Mouse (Mus musculus): ENCODE results near the gene Atp5l.

Gene Atp5l

GRCm38 (mm10) chr9:44891210-44891609 lies 29.3 kb downstream of the Atp5l start:
- DNase-seq = no peak

DNA sequence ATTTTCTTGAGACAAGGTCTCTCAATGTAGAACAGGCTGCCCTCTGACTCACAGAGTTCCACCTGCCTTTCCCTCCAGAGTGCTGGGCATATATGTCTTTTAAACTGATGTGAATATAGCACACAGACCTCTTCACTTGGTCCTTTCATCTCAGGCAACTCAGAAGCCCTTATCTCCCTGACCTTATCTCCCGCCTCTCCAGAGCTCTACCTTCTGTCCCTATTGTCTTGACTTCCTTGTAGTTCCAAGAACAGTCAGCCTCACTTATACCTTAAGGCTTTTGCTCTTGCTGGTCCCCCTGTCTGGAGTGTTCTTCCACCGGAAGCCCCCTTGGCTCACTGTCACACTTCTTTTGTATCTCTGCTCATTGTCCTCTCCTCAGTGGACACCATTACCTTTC lies 30.4 kb downstream of the Atp5l start:
- DNase-seq = no peak

DNA sequence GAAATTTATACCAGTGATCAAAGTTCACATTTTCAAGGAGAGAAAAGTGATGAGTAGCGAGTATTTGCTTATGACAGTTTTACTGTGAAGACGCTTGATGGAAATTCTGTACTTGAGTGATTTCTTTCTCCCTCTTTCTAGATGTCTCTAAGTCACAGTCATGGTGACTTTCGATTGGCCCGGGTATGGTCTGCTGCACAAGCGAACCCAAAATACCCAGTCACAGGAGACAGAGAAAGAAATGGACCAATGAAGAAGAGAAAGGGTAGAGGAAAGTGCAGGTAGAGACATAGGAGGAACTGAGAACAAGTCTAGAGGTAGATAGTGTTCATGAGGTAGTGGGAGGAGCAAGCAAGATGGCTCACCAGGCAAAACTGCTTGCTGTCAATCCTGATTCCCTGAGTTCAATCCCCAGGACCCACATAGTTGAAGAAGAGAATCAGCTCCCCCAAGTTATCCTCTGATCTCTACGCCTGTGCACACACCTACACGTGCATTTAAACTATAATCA lies 32.4 kb downstream of the Atp5l start:
- DNase-seq = no peak

DNA sequence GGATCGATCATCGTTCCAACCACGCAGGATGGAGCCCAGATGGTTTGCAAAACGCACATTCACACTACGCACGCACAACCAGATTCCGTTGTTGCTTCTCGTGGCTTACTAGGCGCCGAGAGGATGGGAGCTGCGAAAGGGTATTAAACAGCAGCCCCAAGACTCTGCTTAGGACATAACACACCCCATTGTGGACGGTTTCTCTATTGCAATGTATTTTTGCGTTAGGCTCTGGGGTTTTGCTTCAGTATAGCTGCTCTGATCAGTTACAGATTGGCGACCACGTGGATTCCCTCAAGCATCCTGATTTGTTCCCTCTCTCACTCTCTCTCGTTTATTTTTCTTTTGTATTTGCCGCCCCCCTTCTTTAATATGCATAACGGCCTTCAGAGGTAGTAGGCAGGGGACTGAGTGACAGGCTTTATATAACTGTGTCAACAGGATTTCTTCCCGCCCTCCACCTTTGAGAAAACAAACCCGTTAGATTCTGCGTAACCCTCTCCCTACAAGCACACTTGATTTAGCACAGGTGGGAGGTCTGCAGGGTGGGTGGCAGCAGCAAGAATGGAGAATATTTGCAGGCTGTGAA lies 37.5 kb downstream of the Atp5l start:
- no peak for DNase-seq

DNA sequence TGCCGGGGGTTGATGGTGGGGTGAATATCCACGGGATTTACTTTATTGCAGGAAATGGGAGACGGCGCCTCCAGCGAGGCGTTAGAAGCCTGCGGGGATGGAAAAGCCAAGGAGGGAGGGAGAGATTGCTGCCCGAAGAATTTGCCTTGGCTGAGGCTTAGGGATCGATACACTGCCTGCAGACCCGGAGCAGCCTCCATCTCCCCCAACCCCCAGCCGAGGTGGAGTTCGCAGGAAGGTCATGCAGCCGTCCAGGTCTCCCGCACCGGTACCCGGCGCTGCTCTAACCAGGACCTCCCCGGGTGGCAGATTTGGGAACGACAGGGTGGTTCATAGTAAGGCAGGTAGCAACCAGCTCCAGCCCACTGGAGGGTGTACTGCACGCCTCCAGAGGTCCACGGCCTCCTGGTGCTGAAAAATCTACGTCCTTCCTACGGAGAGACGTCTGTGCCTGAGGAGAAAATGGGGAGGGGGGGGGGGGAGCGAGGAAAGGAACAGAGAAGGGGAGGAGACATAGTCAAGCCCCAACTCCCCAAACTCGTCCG lies 38.0 kb downstream of the Atp5l start:
- peak; percentile 67 for DNase-seq

GRCm38 (mm10) chr9:44881941-44882435 lies 38.6 kb downstream of the Atp5l start:
- DNase-seq = peak; percentile 90

DNA sequence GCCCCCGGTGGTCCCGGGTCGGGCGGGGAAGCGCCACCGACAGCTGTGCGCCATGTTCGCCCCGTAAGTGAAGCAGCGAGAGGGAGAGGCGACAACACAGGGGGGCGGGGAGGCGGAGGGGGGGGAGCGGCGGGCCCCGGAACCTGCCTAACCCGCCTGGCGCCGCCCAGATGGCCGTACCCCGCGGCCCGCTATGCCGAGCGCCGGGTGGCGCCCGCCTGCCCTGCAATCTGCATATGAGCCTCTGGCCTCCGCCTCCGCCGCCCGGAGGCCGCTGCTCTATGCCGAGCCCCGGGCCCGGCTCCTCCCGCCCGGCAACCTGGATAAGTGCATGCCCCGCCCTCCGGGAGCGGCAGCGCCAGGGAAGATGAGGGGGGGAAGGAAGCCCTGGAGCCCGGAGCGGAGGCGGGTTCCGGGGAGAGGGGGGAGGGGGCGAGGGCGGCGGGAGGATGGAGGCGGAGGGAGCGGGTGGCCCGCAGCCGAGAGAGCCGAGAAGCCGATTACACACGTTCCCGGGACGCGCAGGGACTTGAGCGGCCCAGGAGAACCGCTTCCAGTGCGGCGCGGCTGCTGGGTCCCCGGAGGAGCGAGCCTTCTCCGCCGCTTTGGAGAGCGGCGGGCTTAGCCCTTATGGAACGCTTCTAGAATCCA lies 39.2 kb downstream of the Atp5l start, which contains the start of gene Kmt2a:
Kmt2a (minus strand) TSS at position 76 of the 651 bp plus-strand sequence.
- peak; percentile 98 for DNase-seq

GRCm38 (mm10) chr9:44880309-44881081 lies 40.0 kb downstream of the Atp5l start:
- no peak for DNase-seq

- no peak for DNase-seq
Observed at GRCm38 (mm10) chr9:44879694-44880271, 40.8 kb downstream of the Atp5l start.

DNA sequence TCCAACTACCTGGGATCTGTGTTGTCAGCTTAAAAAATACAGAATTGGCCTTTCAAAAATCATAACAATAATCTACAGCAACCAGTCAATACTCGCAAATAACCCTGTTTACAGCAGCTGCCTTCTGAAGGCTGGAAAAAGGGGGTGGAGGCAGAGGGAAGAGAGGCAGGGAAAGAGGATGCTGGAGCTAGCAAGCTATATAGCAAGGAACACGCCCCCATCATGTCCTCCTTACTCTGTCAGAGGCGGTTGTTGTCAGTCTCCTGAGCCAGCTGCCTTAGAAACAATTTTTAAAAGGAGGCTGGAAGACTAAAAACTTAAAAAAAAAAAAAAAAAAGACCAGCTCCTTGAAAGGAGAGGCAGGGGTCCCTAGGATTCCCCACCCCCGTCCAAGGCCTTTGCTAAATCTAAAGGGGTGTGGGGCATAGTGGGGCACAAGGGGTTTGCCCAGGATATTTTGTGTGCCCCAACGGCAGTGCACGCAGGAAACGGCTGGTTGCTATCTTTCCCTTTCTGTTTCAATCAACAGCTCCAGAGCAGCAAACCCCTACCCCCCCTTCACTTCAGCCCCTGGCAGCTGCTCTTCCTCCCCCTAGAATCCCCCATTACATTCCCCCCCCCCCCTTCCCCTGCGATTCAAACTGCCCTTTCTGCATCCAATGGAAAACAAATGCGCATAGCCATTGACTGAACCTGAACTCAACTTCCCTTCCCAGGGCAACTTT lies 41.6 kb downstream of the Atp5l start:
- no peak for DNase-seq

GRCm38 (mm10) chr9:44877686-44878085 lies 42.9 kb downstream of the Atp5l start:
- no peak for DNase-seq

DNA sequence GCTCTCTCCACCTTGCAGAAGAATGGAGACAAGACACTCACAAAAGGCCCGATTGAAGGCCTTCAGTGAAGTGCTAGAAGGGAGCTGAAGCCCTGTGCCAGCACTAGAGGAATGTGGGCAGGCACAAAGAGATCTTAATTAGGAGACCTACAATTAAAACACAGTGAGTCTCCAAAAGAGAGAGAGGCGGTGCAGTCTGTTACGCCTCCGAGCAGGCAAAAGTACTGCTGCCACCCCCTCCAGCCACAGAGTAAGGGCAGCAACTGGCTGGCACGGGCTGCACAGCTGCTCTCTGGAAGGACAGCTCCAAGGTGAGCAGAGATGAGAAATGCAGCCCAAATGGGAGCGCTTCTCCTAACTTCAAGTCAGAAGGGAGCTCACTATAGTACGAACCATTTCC lies 45.1 kb downstream of the Atp5l start:
- no peak for DNase-seq

DNA sequence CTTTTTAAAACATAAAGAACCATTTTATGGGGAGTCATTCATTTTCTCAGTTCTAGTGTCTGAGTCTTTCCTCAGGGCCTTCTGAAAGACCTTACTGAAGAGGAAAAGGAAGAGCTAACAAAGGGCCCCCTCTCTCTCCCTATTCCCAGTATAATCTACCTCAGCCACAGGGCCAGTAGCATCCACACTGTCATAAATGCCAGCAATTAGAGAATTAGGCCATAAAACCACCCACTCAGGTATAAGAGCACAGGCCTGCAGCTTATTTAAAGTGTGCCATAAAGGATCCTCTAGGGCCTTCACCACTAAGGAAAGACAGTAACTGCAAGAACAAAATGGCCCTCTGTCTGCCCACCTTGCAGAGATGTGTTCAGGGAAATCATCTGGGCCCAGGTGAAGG lies 46.3 kb downstream of the Atp5l start:
- no peak for DNase-seq

DNA sequence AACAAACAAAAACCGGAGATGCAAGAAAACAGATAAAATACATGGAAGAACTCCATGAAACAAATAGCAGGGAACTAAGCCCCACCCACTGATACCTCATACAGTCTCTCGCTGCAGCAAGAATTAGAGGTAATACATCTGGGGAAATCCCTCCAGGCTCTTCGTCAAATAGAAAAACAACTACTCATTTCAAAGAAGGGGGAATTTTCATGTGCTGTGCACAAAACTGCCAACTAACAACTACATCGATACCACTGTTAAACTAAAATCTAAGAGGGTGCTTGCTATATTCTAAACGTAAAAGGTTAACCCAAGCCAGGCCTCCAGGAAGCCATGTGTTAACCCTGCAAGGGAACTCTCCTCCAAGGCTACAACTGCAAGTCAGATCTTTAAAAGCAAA lies 46.9 kb downstream of the Atp5l start:
- no peak for DNase-seq

DNA sequence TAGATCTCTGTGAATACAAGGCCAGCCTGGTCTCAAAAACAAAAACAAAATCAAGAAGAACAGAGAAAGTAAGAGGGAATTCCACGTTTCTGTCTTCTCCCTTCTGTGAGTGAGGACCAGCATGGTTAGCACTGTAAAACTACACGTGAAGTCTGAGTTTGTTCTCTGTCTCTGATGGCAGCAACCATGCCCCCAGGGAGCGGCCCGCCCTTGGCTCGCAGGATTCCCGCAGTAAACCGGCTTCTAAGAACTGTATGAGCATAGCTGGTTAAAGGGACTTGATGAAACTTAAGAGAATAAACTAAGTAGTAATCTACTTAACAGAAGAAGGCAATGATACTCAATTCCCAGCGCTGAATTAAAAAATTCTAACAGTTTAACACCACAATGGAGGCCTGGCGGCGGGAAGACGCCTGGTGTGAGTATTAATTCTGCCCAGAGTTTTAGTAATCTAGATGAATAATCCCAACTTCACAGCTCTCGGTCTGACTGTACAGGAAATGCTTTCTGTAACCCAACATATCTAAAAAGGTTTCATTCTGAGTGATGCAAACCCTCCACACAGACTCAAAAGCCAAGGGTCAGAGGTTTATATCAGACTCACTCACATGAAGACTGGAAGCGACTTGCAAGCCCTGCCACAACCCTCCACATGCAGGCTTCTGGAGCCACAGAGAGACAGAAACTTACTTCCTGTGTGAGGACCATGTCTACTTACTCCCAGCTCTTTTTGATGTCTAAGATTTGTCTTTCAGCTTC lies 52.0 kb downstream of the Atp5l start:
- DNase-seq = no peak

- DNase-seq = no peak
Observed at GRCm38 (mm10) chr9:44867664-44868063, 52.9 kb downstream of the Atp5l start.

GRCm38 (mm10) chr9:44866501-44867240 lies 53.9 kb downstream of the Atp5l start:
- DNase-seq = peak; percentile 32

Measured in kidney, postnatal 14 days (tissue).